Mouse (Mus musculus): ENCODE measurements around the gene Clec16a. TPM values are rescaled to one million over a fixed set of nuclear protein-coding genes. Genes with fewer than 3 reads are reported as not detected.

Gene Clec16a
- polyA plus RNA-seq, 1 experiment, result 23.0 TPM

DNA sequence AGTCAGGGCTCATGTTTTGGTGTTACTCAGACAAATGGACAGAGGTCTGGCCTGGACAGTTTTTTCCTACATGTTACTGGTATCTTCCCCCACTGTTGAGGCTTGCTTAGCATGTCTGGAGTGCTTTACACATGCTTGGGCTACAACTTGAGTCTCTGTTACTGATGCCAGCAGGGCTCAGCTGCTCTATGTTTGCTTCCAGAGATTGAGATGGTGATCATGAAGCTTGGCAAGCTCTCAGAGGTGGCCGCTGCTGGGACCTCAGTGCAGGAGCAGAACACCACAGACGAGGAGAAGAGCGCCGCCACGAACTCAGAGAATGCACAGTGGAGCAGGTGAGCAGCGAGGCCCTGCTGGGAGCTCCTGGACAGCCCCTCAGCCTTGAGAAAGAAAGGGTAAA is 65.7 kb downstream of the Clec16a start:
- Histone ChIP-seq H3K4me3 (ENCODE audit: insufficient read depth, low read length) (no peak overlapping the region), H3K4me1 (ENCODE audit: control insufficient read depth, insufficient read depth, low read length) (no peaks in the 10 kb centered on the region), H3K27ac (ENCODE audit: insufficient read depth, low read length) (no peak overlapping the region)
- TF ChIP-seq CTCF (IDR thresholded peaks at IDR 0.05; ENCODE audit: borderline replicate concordance, insufficient read depth, low read length) (no peak), POLR2A (IDR thresholded peaks at IDR 0.05; ENCODE audit: low read depth, low read length) (no peak)

DNA sequence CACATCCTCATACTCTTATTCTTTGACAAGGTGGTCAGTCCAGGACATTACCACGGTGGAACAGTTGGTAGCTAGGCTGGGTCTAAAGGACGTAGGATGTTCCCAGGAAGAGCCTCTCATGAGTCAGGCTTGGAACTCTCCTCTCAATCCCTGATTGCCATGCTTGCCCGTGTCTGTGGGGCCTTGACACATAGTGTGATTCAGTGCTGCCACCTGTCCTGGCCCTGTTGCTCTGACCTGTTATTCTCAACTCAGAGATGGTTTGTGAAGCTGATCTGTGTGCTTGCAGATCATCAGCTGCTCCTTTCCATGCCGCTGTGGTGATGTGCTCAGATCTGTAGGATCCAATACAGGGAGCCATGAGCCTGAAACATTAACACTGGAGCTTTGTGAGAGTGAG is 66.2 kb downstream of the Clec16a start:
- Histone ChIP-seq H3K4me3 (ENCODE audit: insufficient read depth, low read length) (no peak overlapping the region), H3K27ac (ENCODE audit: insufficient read depth, low read length) (no peak overlapping the region), H3K4me1 (ENCODE audit: control insufficient read depth, insufficient read depth, low read length) (no peaks in the 10 kb centered on the region)
- TF ChIP-seq CTCF (IDR thresholded peaks at IDR 0.05; ENCODE audit: borderline replicate concordance, insufficient read depth, low read length) (no peak), POLR2A (IDR thresholded peaks at IDR 0.05; ENCODE audit: low read depth, low read length) (no peak)

DNA sequence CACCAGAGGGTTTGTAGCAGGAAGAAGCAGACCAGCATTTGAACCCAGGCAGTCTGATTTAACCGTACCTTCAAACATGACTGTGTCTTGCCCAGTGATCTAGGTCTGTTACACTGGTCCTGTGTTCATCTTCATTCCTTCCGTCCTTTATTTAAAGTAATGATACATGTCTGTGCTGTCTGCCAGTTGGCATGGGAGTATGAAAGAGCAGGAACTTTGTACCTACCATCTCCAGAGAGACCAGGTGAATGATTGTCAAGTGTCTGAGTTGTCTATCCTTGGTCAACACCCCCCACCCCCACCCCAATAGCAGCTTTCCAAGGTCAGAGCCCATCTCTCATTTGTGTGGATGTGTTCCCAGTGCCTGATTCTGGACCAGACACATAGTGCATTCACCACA is 68.9 kb downstream of the Clec16a start:
- TF ChIP-seq CTCF (IDR thresholded peaks at IDR 0.05; ENCODE audit: borderline replicate concordance, insufficient read depth, low read length) (no peak), POLR2A (IDR thresholded peaks at IDR 0.05; ENCODE audit: low read depth, low read length) (no peak)
- no peak overlapping the region for H3K4me3 ChIP-seq (ENCODE audit: insufficient read depth, low read length)
- H3K27ac ChIP-seq (ENCODE audit: insufficient read depth, low read length), result no peak overlapping the region
- no peaks in the 10 kb centered on the region for H3K4me1 ChIP-seq (ENCODE audit: control insufficient read depth, insufficient read depth, low read length)

DNA sequence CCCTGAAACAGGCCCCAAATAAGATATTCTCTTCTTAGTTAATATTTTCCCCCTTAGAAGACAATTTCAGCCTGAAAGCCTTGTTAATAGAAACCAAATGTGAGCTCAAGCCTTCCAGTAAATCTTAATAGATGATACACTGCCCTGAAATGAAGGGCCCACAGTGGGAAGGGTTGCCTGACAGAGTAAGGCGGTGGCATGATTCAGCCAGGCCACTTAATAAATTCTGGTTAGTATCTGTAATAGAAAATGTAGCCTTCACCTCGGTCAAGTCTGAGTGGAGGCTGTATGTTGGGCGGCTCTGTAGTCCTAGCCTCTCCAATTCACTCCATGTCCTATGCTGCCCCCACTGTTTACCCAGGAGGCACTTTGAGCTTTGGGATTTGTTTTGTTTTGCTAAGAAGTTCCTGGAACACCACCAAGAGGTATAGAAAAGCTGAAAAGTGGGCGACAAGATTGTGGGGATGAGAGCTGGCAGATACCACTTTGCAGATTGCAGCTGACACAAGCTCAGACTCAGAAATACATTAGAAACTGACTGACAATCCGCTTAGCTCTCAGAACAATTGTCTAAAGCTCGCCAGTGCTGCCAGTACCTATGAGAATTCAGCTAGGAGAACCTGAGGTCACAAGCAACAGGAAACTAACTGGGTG is 75.9 kb downstream of the Clec16a start:
- H3K27ac ChIP-seq (ENCODE audit: insufficient read depth, low read length), result peak overlapping the region; percentile 96
- H3K4me3 ChIP-seq (ENCODE audit: insufficient read depth, low read length), result no peak overlapping the region
- H3K4me1 ChIP-seq (ENCODE audit: control insufficient read depth, insufficient read depth, low read length), result peaks cover 13% of the 10 kb centered on the region
- TF ChIP-seq POLR2A (IDR thresholded peaks at IDR 0.05; ENCODE audit: low read depth, low read length) (0 out of 2 replicates have a peak, but pooled peaks have one; percentile 9), CTCF (IDR thresholded peaks at IDR 0.05; ENCODE audit: borderline replicate concordance, insufficient read depth, low read length) (no peak)

DNA sequence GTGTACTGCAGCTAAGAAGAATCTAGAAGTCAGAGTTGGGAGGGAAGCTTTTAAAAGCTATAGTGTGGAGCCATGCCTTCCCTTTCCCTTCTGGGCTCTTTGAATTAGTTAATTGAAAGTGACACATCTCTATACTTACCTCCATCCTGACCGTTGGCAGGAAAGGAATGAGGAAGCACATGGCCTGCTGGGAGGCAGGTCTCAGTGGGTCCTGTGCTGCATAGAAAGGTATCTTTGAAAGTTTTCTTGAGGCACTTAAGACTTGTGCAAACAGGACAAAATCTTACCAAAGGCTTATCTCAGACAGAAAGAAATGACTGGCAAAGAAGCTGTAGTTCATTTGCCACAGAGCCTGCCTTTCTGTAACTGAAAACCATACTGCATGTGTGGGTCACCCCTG is 76.6 kb downstream of the Clec16a start:
- Histone ChIP-seq H3K27ac (ENCODE audit: insufficient read depth, low read length) (peak overlapping the region; percentile 96), H3K4me3 (ENCODE audit: insufficient read depth, low read length) (no peak overlapping the region)

DNA sequence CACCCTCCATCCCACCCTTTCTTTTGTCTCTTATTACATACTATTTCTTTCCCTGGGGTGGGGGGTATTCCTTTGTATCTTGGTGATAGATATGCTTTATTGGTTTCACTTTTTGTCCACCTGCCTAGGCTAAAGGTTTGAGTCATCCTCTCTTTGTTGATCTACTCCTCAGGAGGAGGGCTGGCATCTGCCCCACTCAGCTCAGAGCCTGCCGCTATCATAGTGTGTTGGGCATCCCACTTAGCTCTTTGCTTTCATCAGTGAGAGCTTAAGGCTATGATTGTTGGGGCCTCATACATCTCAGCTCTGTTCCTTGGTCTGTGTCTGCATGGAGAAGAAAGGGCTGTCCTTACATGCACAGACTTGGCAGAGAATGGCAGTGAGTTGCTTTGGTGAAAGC is 81.0 kb downstream of the Clec16a start:
- Histone ChIP-seq H3K4me1 (ENCODE audit: control insufficient read depth, insufficient read depth, low read length) (peaks cover 9% of the 10 kb centered on the region), H3K27ac (ENCODE audit: insufficient read depth, low read length) (no peak overlapping the region), H3K4me3 (ENCODE audit: insufficient read depth, low read length) (no peak overlapping the region)
- TF ChIP-seq POLR2A (IDR thresholded peaks at IDR 0.05; ENCODE audit: low read depth, low read length), result no peak
- no peak for TF ChIP-seq CTCF (IDR thresholded peaks at IDR 0.05; ENCODE audit: borderline replicate concordance, insufficient read depth, low read length)

More for the DNA sequence above, 76.6 kb downstream of the Clec16a start:
- TF ChIP-seq POLR2A (IDR thresholded peaks at IDR 0.05; ENCODE audit: low read depth, low read length) (no peak), CTCF (IDR thresholded peaks at IDR 0.05; ENCODE audit: borderline replicate concordance, insufficient read depth, low read length) (no peak)
- H3K4me1 ChIP-seq (ENCODE audit: control insufficient read depth, insufficient read depth, low read length), result peaks cover 13% of the 10 kb centered on the region

DNA sequence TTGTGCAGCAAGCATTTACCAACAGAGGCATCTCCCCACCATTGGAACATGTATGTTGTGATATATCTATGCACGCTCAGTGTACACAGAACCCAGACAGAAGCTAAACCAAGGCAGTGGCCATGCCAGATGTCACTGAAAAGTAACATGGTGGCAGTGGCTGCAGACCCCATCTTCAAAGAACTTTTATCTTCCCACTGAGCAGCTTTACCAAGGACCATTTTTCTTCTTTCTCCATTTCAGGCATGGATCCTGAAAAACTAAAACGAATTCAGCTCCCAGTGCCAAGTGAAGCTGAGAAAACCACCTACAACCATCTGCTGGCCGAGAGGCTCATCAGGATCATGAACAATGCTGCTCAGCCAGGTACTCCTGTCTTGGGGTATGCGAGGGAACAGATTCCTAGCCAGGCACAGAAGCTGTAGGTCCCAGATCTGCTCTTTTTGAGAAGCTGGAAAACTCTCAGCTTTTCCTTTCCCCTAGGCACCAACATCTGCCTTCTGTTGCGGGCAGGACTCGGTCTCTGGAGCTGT is 82.1 kb downstream of the Clec16a start:
- TF ChIP-seq CTCF (IDR thresholded peaks at IDR 0.05; ENCODE audit: borderline replicate concordance, insufficient read depth, low read length) (no peak), POLR2A (IDR thresholded peaks at IDR 0.05; ENCODE audit: low read depth, low read length) (no peak)
- no peak overlapping the region for H3K27ac ChIP-seq (ENCODE audit: insufficient read depth, low read length)
- no peaks in the 10 kb centered on the region for H3K4me1 ChIP-seq (ENCODE audit: control insufficient read depth, insufficient read depth, low read length)
- no peak overlapping the region for H3K4me3 ChIP-seq (ENCODE audit: insufficient read depth, low read length)

DNA sequence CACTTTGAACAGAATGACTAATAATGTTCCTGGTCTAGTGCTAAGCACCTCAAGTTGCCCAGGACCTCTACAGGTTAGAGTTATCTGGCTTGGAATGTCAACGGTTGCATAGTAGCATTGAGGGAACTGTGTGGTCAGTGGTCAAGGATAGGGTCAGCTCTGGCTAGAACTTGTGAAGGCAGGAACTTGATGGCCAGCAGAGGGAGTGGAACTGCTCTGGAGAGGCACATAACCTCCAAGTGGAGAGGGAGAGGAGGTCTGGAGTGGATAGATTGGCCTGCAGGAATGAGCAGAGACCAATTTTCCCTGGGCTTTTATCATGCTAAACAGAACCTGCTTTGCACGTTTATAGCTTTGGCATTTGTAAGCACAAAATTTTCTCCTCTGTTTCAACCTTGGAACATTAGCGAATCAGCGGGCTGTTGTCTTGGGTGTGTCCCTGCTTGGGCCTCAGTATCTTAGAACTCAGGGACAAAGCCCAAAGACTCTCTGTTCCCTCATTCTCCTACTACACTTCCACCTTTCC is 83.0 kb downstream of the Clec16a start:
- TF ChIP-seq POLR2A (IDR thresholded peaks at IDR 0.05; ENCODE audit: low read depth, low read length) (no peak), CTCF (IDR thresholded peaks at IDR 0.05; ENCODE audit: borderline replicate concordance, insufficient read depth, low read length) (no peak)
- no peaks in the 10 kb centered on the region for H3K4me1 ChIP-seq (ENCODE audit: control insufficient read depth, insufficient read depth, low read length)
- H3K4me3 ChIP-seq (ENCODE audit: insufficient read depth, low read length), result no peak overlapping the region
- H3K27ac ChIP-seq (ENCODE audit: insufficient read depth, low read length), result no peak overlapping the region

DNA sequence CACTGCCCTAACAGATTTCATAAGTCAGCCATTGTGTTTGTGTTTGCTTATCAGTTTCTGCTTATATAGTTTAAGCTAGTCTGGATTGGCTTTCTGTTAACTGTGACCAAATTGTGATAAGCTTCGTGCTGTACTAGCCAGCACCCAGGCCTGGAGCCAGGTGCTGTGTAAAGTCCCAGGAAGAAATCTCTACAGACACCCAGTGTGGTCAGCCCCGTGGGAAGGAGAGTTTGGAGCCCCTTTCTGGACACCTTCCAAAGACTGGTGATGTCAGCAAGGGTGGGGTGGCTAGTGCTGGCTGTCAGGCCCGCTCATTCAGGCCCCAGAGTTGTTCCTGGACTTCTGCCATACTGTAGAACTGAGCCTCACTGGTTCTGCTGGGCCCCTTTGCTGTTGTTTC is 83.8 kb downstream of the Clec16a start:
- H3K4me3 ChIP-seq (ENCODE audit: insufficient read depth, low read length), result no peak overlapping the region
- no peak overlapping the region for H3K27ac ChIP-seq (ENCODE audit: insufficient read depth, low read length)
- TF ChIP-seq POLR2A (IDR thresholded peaks at IDR 0.05; ENCODE audit: low read depth, low read length) (no peak), CTCF (IDR thresholded peaks at IDR 0.05; ENCODE audit: borderline replicate concordance, insufficient read depth, low read length) (no peak)
- H3K4me1 ChIP-seq (ENCODE audit: control insufficient read depth, insufficient read depth, low read length), result no peaks in the 10 kb centered on the region

DNA sequence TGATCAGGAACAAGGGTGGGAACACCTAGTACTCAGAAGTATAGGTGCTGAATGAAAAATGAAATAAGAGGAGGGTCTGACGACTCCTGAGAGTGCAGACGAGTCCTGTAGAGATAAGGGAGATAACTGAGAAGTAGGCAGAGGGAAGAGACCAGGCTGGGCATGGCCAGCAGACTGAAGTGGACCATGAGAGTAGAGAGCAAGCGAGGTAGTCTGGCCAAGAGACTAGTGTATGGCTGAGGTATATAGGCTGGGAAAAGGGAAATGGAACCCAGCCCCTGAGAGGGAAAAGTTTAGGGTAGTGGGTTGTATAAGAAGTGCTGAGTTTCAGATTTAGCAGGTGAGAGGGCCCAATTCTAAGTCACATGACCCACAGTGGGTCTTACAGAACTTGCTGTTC is 84.2 kb downstream of the Clec16a start:
- Histone ChIP-seq H3K27ac (ENCODE audit: insufficient read depth, low read length) (no peak overlapping the region), H3K4me3 (ENCODE audit: insufficient read depth, low read length) (no peak overlapping the region), H3K4me1 (ENCODE audit: control insufficient read depth, insufficient read depth, low read length) (no peaks in the 10 kb centered on the region)
- TF ChIP-seq POLR2A (IDR thresholded peaks at IDR 0.05; ENCODE audit: low read depth, low read length), result no peak
- no peak for TF ChIP-seq CTCF (IDR thresholded peaks at IDR 0.05; ENCODE audit: borderline replicate concordance, insufficient read depth, low read length)
